Mouse (Mus musculus) myocyte (in vitro differentiated cells): ENCODE results near the gene Bmp2k.

Experiments used
- E2F4 ChIP-seq: IDR thresholded peaks from one replicate; pipeline ENCODE4 v1.6.1; 2011; ENCODE audit warnings: mild to moderate bottlenecking, control low read depth, moderate library complexity; ENCODE audit not compliant: insufficient read depth
- MAX ChIP-seq: IDR thresholded peaks from one replicate; pipeline ENCODE4 v1.6.1; 2011; ENCODE audit warnings: low read depth, mild to moderate bottlenecking, control low read depth
- MYOD1 ChIP-seq, 3 experiments: IDR thresholded peaks; one replicate each; pipeline ENCODE4 v1.6.1; 2011; ENCODE audit warnings: control low read depth in 2 of 3, low read depth in 2 of 3, mild to moderate bottlenecking in 2 of 3, moderate library complexity in 1 of 3; ENCODE audit not compliant: insufficient read length in 2 of 3, control insufficient read depth in 1 of 3
- POLR2A ChIP-seq: IDR thresholded peaks from one replicate; pipeline ENCODE4 v1.6.1; 2011; ENCODE audit warnings: low read depth, mild to moderate bottlenecking, control low read depth, moderate library complexity; ENCODE audit not compliant: insufficient read length
- TCF12 ChIP-seq: IDR thresholded peaks from one replicate; pipeline ENCODE4 v1.6.1; 2011; ENCODE audit warnings: mild to moderate bottlenecking, control low read depth; ENCODE audit not compliant: poor library complexity, insufficient read depth, severe bottlenecking
- USF1 ChIP-seq: IDR thresholded peaks from one replicate; pipeline ENCODE4 v1.6.1; 2011; ENCODE audit warnings: low read depth, mild to moderate bottlenecking, control low read depth, moderate library complexity

DNA sequence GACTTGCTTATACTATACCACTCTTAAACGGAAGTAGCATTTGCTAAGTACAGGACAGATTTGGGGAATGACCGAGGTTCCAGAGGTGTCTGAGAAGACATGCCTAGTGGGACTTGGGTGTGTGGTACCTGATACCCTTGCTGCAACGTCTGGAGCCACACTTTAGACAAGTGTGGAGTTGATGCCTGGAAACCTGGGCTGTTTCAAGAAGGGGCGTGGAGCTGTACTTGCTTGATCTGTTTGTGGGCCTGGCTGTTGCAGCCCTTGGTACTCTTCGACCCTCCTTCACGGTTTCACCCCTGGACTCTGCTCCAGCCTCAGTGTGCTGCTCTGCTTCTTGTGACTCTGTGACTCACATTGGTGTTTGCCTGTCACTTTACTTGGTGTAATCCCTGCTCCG, 5.4 kb downstream of the Bmp2k start:
- TF ChIP-seq E2F4 (no peak), POLR2A (no peak), MAX (no peak), MYOD1 (IDR thresholded peaks at IDR 0.05; ENCODE audit: control insufficient read depth in 1 of 3, insufficient read length in 2 of 3, low read depth in 2 of 3) (no peak), TCF12 (no peak), USF1 (no peak)
